8 mouse cellular contexts compared by ENCODE assay signal in genomic region chr1:161195541-161196351, GRCm38 (mm10). TPM values are rescaled to one million over a fixed set of nuclear protein-coding genes. Genes with fewer than 3 reads are reported as not detected.
DNase-seq lines count a peak whose midpoint lies in the region; ATAC-seq lines count a peak whose summit lies in the region.

No protein-coding gene starts in this region.

- no peaks in the 10 kb centered on the region for H3K36me3 ChIP-seq in forebrain, embryonic 15.5 days
- no peaks in the 10 kb centered on the region for H3K36me3 ChIP-seq in liver, embryonic 16.5 days (ENCODE audit: control insufficient read depth, insufficient read depth)
- H3K36me3 ChIP-seq in neural tube, embryonic 13.5 days = no peaks in the 10 kb centered on the region

- ATAC-seq in forebrain, embryonic 15.5 days (replicated peaks) = peak; percentile 98
- peak; percentile 94 for ATAC-seq in liver, embryonic 16.5 days (ENCODE audit: low read depth)
- peak; percentile 99 for ATAC-seq in neural tube, embryonic 13.5 days (ENCODE audit: low read depth)

- peak overlapping the region; percentile 80 for H3K27ac ChIP-seq in forebrain, embryonic 15.5 days (replicated peaks)
- H3K27ac ChIP-seq in liver, embryonic 16.5 days (ENCODE audit: low read length) = no peak overlapping the region
- H3K27ac ChIP-seq in neural tube, embryonic 13.5 days (replicated peaks) = peak overlapping the region; percentile 67

- under 1% methylated on average over 16 of the region's 16 CpGs for WGBS in forebrain, embryonic 15.5 days
- under 1% methylated on average over 16 of the region's 16 CpGs for WGBS in large intestine, adult 2 months
- WGBS in liver, embryonic 16.5 days (ENCODE audit: insufficient replicate concordance) = 1% methylated on average over 16 of the region's 16 CpGs
- 0% methylated on average over 16 of the region's 16 CpGs for WGBS in neural tube, embryonic 13.5 days

- H3K4me3 ChIP-seq in forebrain, embryonic 15.5 days = peak overlapping the region; percentile 43
- H3K4me3 ChIP-seq in liver, embryonic 16.5 days (ENCODE audit: low read depth, low read length) = peak overlapping the region; percentile 52
- peak overlapping the region; percentile 41 for H3K4me3 ChIP-seq in neural tube, embryonic 13.5 days

- H3K4me1 ChIP-seq in forebrain, embryonic 15.5 days = peaks cover 12% of the 10 kb centered on the region
- H3K4me1 ChIP-seq in liver, embryonic 16.5 days (ENCODE audit: control insufficient read depth, low read depth, low read length) = peaks cover 9% of the 10 kb centered on the region; the same call in 1 of the 2 replicates
- peaks cover 4% of the 10 kb centered on the region for H3K4me1 ChIP-seq in neural tube, embryonic 13.5 days (replicated peaks)

- peak overlapping the region; percentile 18; the same call in 1 of the 2 replicates for H3K9ac ChIP-seq in forebrain, embryonic 15.5 days (replicated peaks)
- H3K9ac ChIP-seq in liver, embryonic 16.5 days (ENCODE audit: low read depth, low read length) = peak overlapping the region; percentile 53
- peak overlapping the region; percentile 43; the same call in 1 of the 2 replicates for H3K9ac ChIP-seq in neural tube, embryonic 13.5 days

- no peaks in the 10 kb centered on the region for H3K9me3 ChIP-seq in forebrain, embryonic 15.5 days
- H3K9me3 ChIP-seq in liver, embryonic 16.5 days (replicated peaks; ENCODE audit: control insufficient read depth, low read length) = no peaks in the 10 kb centered on the region
- H3K9me3 ChIP-seq in neural tube, embryonic 13.5 days = no peaks in the 10 kb centered on the region

- H3K27me3 ChIP-seq in forebrain, embryonic 15.5 days = no peaks in the 10 kb centered on the region
- no peaks in the 10 kb centered on the region for H3K27me3 ChIP-seq in liver, embryonic 16.5 days (ENCODE audit: control insufficient read depth, insufficient read depth, low read depth, low read length)
- no peaks in the 10 kb centered on the region for H3K27me3 ChIP-seq in neural tube, embryonic 13.5 days

- peak overlapping the region; percentile 61 for H3K4me2 ChIP-seq in forebrain, embryonic 15.5 days (replicated peaks)
- H3K4me2 ChIP-seq in liver, embryonic 16.5 days (ENCODE audit: low read depth, low read length) = peak overlapping the region; percentile 64
- peak overlapping the region; percentile 59 for H3K4me2 ChIP-seq in neural tube, embryonic 13.5 days

- intact Hi-C loops in heart, postnatal 14 days (cut with DNase I) = loop anchor here (5.0 to 10.0 kb wide), 4 partner anchors 92 to 451 kb away; partner anchors contain the start of genes Cenpl, Dars2 and Serpinc1

- peak; percentile 89 for DNase-seq in MN1 (ENCODE audit: low spot score)
- DNase-seq in cerebellum, adult 18-20 months = peak; percentile 78 to 81
- peak; percentile 73 to 86 for DNase-seq in heart, postnatal 14 days
- peak; percentile 48 for DNase-seq in large intestine, adult 2 months (ENCODE audit: low read depth, low spot score)
- DNase-seq in testis, postnatal 10 days (ENCODE audit: low spot score) = peak; percentile 85

RNA-seq across cellular contexts. Expression of gene Tex50, which starts 36.6 kb away (rescaled TPM):
- polyA plus RNA-seq in forebrain, embryonic 15.5 days (2015; fragmentation: Nextera tagmentation; extraction: Ambion mirVana) = 0.66 and 1.0 TPM in 2 replicates
- not detected for total RNA-seq in heart, postnatal 14 days (2021)
- polyA plus RNA-seq in large intestine, adult 2 months (2012; rRNA removed) = not detected in 2 replicates
- polyA plus RNA-seq in liver, embryonic 16.5 days (2015; fragmentation: Nextera tagmentation; extraction: Ambion mirVana) = not detected in 2 replicates
- 0.33 and 0.89 TPM in 2 replicates for polyA plus RNA-seq in neural tube, embryonic 13.5 days (2015; fragmentation: Nextera tagmentation; extraction: Ambion mirVana)

RNA-seq across cellular contexts. Expression of gene Ankrd45, which starts 53.3 kb away (rescaled TPM):
- polyA plus RNA-seq in forebrain, embryonic 15.5 days (2015; fragmentation: Nextera tagmentation; extraction: Ambion mirVana) = 22.3 and 22.4 TPM in 2 replicates
- total RNA-seq in heart, postnatal 14 days (2021) = 1 to 10 TPM; 2.2 to 3.1 TPM
- 0.11 TPM in 1 of 2 replicates, not detected in the other for polyA plus RNA-seq in large intestine, adult 2 months (2012; rRNA removed)
- polyA plus RNA-seq in liver, embryonic 16.5 days (2015; fragmentation: Nextera tagmentation; extraction: Ambion mirVana) = not detected in 2 replicates
- polyA plus RNA-seq in neural tube, embryonic 13.5 days (2015; fragmentation: Nextera tagmentation; extraction: Ambion mirVana) = 11.0 and 12.5 TPM in 2 replicates

RNA-seq across cellular contexts. Expression of gene Prdx6, which starts 55.3 kb away (rescaled TPM):
- polyA plus RNA-seq in forebrain, embryonic 15.5 days (2015; fragmentation: Nextera tagmentation; extraction: Ambion mirVana) = 243 and 250 TPM in 2 replicates
- total RNA-seq in heart, postnatal 14 days (2021) = 100 to 1,000 TPM; 208 to 228 TPM
- 153 and 163 TPM in 2 replicates for polyA plus RNA-seq in large intestine, adult 2 months (2012; rRNA removed)
- polyA plus RNA-seq in liver, embryonic 16.5 days (2015; fragmentation: Nextera tagmentation; extraction: Ambion mirVana) = 383 and 398 TPM in 2 replicates
- polyA plus RNA-seq in neural tube, embryonic 13.5 days (2015; fragmentation: Nextera tagmentation; extraction: Ambion mirVana) = 220 and 230 TPM in 2 replicates

Comparison
In these comparisons a context has a peak if more than half of its experiments do, and no peak if none do; other contexts are left out.
1. RNA of gene Ankrd45, which starts 53.3 kb away (polyA plus RNA-seq): 22.3 to 22.4 TPM in forebrain, embryonic 15.5 days and 11.0 to 12.5 TPM in neural tube, embryonic 13.5 days; 0.11 TPM in large intestine, adult 2 months and not detected in liver, embryonic 16.5 days; every median in the first group is over 10 times any median in the second.
2. Peak in every context shown above with its lines, with median percentiles within 50 percentile points of each other: DNase-seq, ATAC-seq, H3K4me2 ChIP-seq, H3K4me3 ChIP-seq and H3K9ac ChIP-seq.